Comparison of ENCODE assay signal across 9 mouse cellular contexts in the genomic region with DNA sequence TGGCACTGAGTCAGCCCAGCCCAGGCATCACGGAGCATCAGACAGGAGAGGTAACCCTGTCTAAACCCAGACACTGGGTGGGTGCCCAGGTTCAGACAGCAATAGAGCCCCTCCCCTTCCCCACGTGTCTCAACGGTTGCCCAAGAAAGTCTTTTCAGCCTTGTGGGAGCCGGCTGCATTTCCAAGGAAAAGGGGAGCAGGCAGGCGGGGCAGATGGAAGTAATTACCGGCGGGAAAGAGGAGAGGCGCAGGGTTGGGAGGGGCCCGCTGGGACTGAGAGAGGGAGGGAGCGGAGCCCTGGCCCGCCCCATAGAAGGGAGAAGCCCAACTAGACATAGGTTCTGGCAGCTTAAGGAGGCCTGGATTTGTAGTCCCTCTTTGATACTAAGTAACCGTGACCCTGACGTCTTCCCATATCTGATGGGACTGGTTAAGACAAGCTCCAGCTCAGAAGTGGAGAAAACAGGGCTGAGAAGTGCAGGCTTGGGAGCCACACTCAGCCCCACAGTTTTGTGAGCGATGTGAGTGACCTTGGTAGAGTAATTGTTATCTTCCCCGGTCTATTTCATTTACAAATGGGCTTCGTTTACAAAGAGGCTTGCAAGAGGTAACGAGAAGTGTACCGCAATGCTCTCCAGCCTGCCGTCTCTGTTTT. TPM values are rescaled to one million over a fixed set of nuclear protein-coding genes. Genes with fewer than 3 reads are reported as not detected.
DNase-seq lines count a peak whose midpoint lies in the region; ATAC-seq and TF ChIP-seq lines count a peak whose summit lies in the region.
"Had no signal": no experiment of that assay in that cellular context is flagged by ENCODE, and none has a peak within 500 bp of the region (broad histone marks: within the 10 kb centered on the region; RNA-seq: fewer than 3 reads in every experiment).

No protein-coding gene starts in this region.

- ATAC-seq in kidney, embryonic 14.5 days (ENCODE audit: low FRiP score, low TSS enrichment), result peak; percentile 15; the same call in 1 of the 2 replicates
- ATAC-seq in intestine, postnatal 0 days, result peak; percentile 44
- ATAC-seq in midbrain, embryonic 12.5 days (ENCODE audit: low FRiP score, low read depth), result no peak

- no peak for TF ChIP-seq CTCF in intestine, postnatal 0 days (IDR thresholded peaks at IDR 0.05; ENCODE audit: low read depth)

- H3K27ac ChIP-seq in kidney, embryonic 14.5 days (ENCODE audit: low read depth, low read length), result no peak overlapping the region
- H3K27ac ChIP-seq in intestine, postnatal 0 days (ENCODE audit: low read depth, low read length), result peak overlapping the region; percentile 36
- no peak overlapping the region for H3K27ac ChIP-seq in midbrain, embryonic 12.5 days (replicated peaks)

- no peak overlapping the region for H3K9ac ChIP-seq in kidney, embryonic 14.5 days (ENCODE audit: low read depth, low read length)
- H3K9ac ChIP-seq in intestine, postnatal 0 days (ENCODE audit: low read depth, low read length), result no peak overlapping the region
- H3K9ac ChIP-seq in midbrain, embryonic 12.5 days (replicated peaks), result 0 out of 2 replicates have a peak overlapping the region, but pooled peaks have one; percentile 4

- H3K4me2 ChIP-seq in kidney, embryonic 14.5 days (replicated peaks; ENCODE audit: low read depth, low read length), result peak overlapping the region; percentile 9
- peak overlapping the region; percentile 18; the same call in 1 of the 2 replicates for H3K4me2 ChIP-seq in intestine, postnatal 0 days (replicated peaks; ENCODE audit: low read depth)
- peak overlapping the region; percentile 21; the same call in 1 of the 2 replicates for H3K4me2 ChIP-seq in midbrain, embryonic 12.5 days (replicated peaks)

- no peak overlapping the region for H3K4me3 ChIP-seq in kidney, embryonic 14.5 days (ENCODE audit: low read length)
- H3K4me3 ChIP-seq in intestine, postnatal 0 days (ENCODE audit: low read depth, low read length), result no peak overlapping the region
- H3K4me3 ChIP-seq in midbrain, embryonic 12.5 days, result no peak overlapping the region

- no peaks in the 10 kb centered on the region for H3K9me3 ChIP-seq in kidney, embryonic 14.5 days (ENCODE audit: control insufficient read depth, low read length)
- H3K9me3 ChIP-seq in intestine, postnatal 0 days (ENCODE audit: control insufficient read depth), result no peaks in the 10 kb centered on the region
- no peaks in the 10 kb centered on the region for H3K9me3 ChIP-seq in midbrain, embryonic 12.5 days

- WGBS in kidney, embryonic 14.5 days, result 20% methylated on average over 19 of the region's 19 CpGs
- 21% methylated on average over 19 of the region's 19 CpGs for WGBS in intestine, postnatal 0 days
- 17% methylated on average over 19 of the region's 19 CpGs for WGBS in midbrain, embryonic 12.5 days

- DNase-seq in kidney, adult 9 months, result no peak
- DNase-seq in embryo, embryonic 10 days (ENCODE audit: low spot score), result peak; percentile 74
- DNase-seq in gastrocnemius, postnatal 4 days (ENCODE audit: low spot score in 2 of 2), result peak; percentile 59 to 75
- DNase-seq in urinary bladder, postnatal 25 days (ENCODE audit: low spot score), result peak; percentile 44
- DNase-seq in thymus, postnatal 25 days, result no peak

- no peaks in the 10 kb centered on the region for H3K27me3 ChIP-seq in kidney, embryonic 14.5 days (ENCODE audit: control insufficient read depth, insufficient read depth, low read length)
- no peaks in the 10 kb centered on the region for H3K27me3 ChIP-seq in intestine, postnatal 0 days (replicated peaks; ENCODE audit: control insufficient read depth, insufficient read depth, low read length)
- H3K27me3 ChIP-seq in midbrain, embryonic 12.5 days, result no peaks in the 10 kb centered on the region
- H3K27me3 ChIP-seq: CH12.LX had no signal

- peaks cover 11% of the 10 kb centered on the region for H3K4me1 ChIP-seq in kidney, embryonic 14.5 days (ENCODE audit: control insufficient read depth, insufficient read depth, low read length)
- peaks cover 10% of the 10 kb centered on the region for H3K4me1 ChIP-seq in intestine, postnatal 0 days (replicated peaks; ENCODE audit: control insufficient read depth, insufficient read depth, low read length)
- H3K4me1 ChIP-seq in midbrain, embryonic 12.5 days, result peaks cover 22% of the 10 kb centered on the region

- H3K36me3 ChIP-seq in kidney, embryonic 14.5 days (ENCODE audit: control insufficient read depth, insufficient read depth, low read length), result no peaks in the 10 kb centered on the region
- H3K36me3 ChIP-seq in intestine, postnatal 0 days (ENCODE audit: control insufficient read depth, insufficient read depth), result 0 out of 2 replicates have a peak, but pooled peaks cover 6% of the 10 kb centered on the region
- H3K36me3 ChIP-seq in midbrain, embryonic 12.5 days, result no peaks in the 10 kb centered on the region

RNA-seq across cellular contexts. Expression of gene St3gal4, which starts 7.0 kb away (rescaled TPM):
- polyA plus RNA-seq in kidney, embryonic 14.5 days (2014; fragmentation: Nextera tagmentation; extraction: Ambion mirVana), result 14.2 and 19.1 TPM in 2 replicates
- 10 to 100 TPM; 20.1 to 22.6 TPM for total RNA-seq in gastrocnemius, postnatal 4 days (2021)
- 242 and 257 TPM in 2 replicates for polyA plus RNA-seq in intestine, postnatal 0 days (2015; fragmentation: Nextera tagmentation; extraction: Ambion mirVana)
- 9.0 and 11.4 TPM in 2 replicates for polyA plus RNA-seq in midbrain, embryonic 12.5 days (2016; fragmentation: Nextera tagmentation; extraction: Ambion mirVana)

Comparison
In these comparisons a context has a peak if more than half of its experiments do, and no peak if none do; other contexts are left out.
1. DNase-seq: peak in embryo, embryonic 10 days (single experiment), gastrocnemius, postnatal 4 days (2 of 2) and urinary bladder, postnatal 25 days (single experiment); none in kidney, adult 9 months (single experiment) and thymus, postnatal 25 days (single experiment).
2. RNA of gene St3gal4, which starts 7.0 kb away (polyA plus RNA-seq): 242 to 257 TPM in intestine, postnatal 0 days; 14.2 to 19.1 TPM in kidney, embryonic 14.5 days and 9.0 to 11.4 TPM in midbrain, embryonic 12.5 days; every median in the first group is over 10 times any median in the second.
3. Peak in every context shown above with its lines, with median percentiles within 50 percentile points of each other: H3K4me2 ChIP-seq.